Comparison of ENCODE assay signal across 36 mouse cellular contexts in genomic region chr9:56065011-56065410, GRCm38 (mm10). TPM values are rescaled to one million over a fixed set of nuclear protein-coding genes. Genes with fewer than 3 reads are reported as not detected.
DNase-seq lines count a peak whose midpoint lies in the region; ATAC-seq and TF ChIP-seq lines count a peak whose summit lies in the region.
"Had no signal": no experiment of that assay in that cellular context is flagged by ENCODE, and none has a peak within 500 bp of the region (broad histone marks: within the 10 kb centered on the region; RNA-seq: fewer than 3 reads in every experiment).

No protein-coding gene starts in this region.

- no peak for TF ChIP-seq EP300 in heart, adult 2 months (IDR thresholded peaks at IDR 0.05; ENCODE audit: insufficient read depth, low read depth, low read length)

- H3K4me1 ChIP-seq in heart, adult 2 months (ENCODE audit: control insufficient read depth, insufficient read depth, low read length) = peaks cover 3% of the 10 kb centered on the region
- H3K4me1 ChIP-seq in heart, embryonic 12.5 days (replicated peaks) = peaks cover 9% of the 10 kb centered on the region; the same call in 1 of the 2 replicates
- no peaks in the 10 kb centered on the region for H3K4me1 ChIP-seq in kidney, adult 2 months (ENCODE audit: control insufficient read depth, insufficient read depth, low read length)
- H3K4me1 ChIP-seq: forebrain, embryonic 13.5 days; hindbrain, embryonic 12.5 days; midbrain, embryonic 10.5 days; midbrain, embryonic 15.5 days; neural tube, embryonic 15.5 days; stomach, embryonic 15.5 days had no signal

- H3K4me2 ChIP-seq in heart, embryonic 12.5 days = no peak overlapping the region
- H3K4me2 ChIP-seq: forebrain, embryonic 13.5 days; heart, embryonic 11.5 days; hindbrain, embryonic 12.5 days; kidney, embryonic 15.5 days; midbrain, embryonic 15.5 days; neural tube, embryonic 15.5 days; stomach, embryonic 15.5 days had no signal

- 56% methylated on average over 3 of the region's 3 CpGs for WGBS in heart, adult 2 months
- 57% methylated on average over 3 of the region's 3 CpGs for WGBS in heart, embryonic 12.5 days
- 56% methylated on average over 3 of the region's 3 CpGs for WGBS in kidney, adult 2 months

- ATAC-seq in heart, embryonic 12.5 days (ENCODE audit: insufficient number of reproducible peaks, low FRiP score) = no peak
- ATAC-seq: activated CD4-positive, CD25-positive, alpha-beta regulatory T cell, adult 4 months; forebrain, embryonic 13.5 days; hindbrain, postnatal 0 days; intestine, embryonic 16.5 days; midbrain, embryonic 15.5 days had no signal

- intact Hi-C loops in heart, adult 2 months (cut with DNase I) = no loop called here

- H3K27ac ChIP-seq in heart, adult 2 months = peak overlapping the region; percentile 45; the same call in 1 of the 2 replicates
- H3K27ac ChIP-seq in heart, embryonic 12.5 days (ENCODE audit: poor library complexity, severe bottlenecking) = no peak overlapping the region
- H3K27ac ChIP-seq in kidney, adult 2 months (ENCODE audit: insufficient read depth, low read depth, low read length) = no peak overlapping the region
- H3K27ac ChIP-seq: forebrain, embryonic 13.5 days; hindbrain, embryonic 12.5 days; hindbrain, postnatal 0 days; kidney, embryonic 15.5 days; liver, embryonic 14.5 days; midbrain, embryonic 10.5 days; midbrain, embryonic 15.5 days; neural tube, embryonic 15.5 days; stomach, embryonic 15.5 days had no signal

- no peaks in the 10 kb centered on the region for H3K27me3 ChIP-seq in heart, adult 2 months (ENCODE audit: control insufficient read depth, insufficient read depth, low read length)
- H3K27me3 ChIP-seq in heart, embryonic 12.5 days (replicated peaks) = no peaks in the 10 kb centered on the region
- no peaks in the 10 kb centered on the region for H3K27me3 ChIP-seq in kidney, adult 2 months (replicated peaks; ENCODE audit: control insufficient read depth, insufficient read depth, low read length)
- H3K27me3 ChIP-seq: forebrain, embryonic 13.5 days; hindbrain, embryonic 12.5 days; kidney, embryonic 15.5 days; midbrain, embryonic 15.5 days; neural tube, embryonic 15.5 days; stomach, embryonic 15.5 days had no signal

- no peak for TF ChIP-seq CTCF in heart, adult 2 months (IDR thresholded peaks at IDR 0.05)
- no peak for TF ChIP-seq CTCF in kidney, adult 2 months (conservative IDR thresholded peaks at IDR 0.05; ENCODE audit: insufficient read depth, insufficient read length, low read depth, low read length)

- TF ChIP-seq POLR2A in heart, adult 2 months (IDR thresholded peaks at IDR 0.05; ENCODE audit: insufficient read depth, low read depth, low read length) = no peak
- no peak for TF ChIP-seq POLR2A in kidney, adult 2 months (IDR thresholded peaks at IDR 0.05; ENCODE audit: low read depth, low read length)

- H3K36me3 ChIP-seq in heart, adult 2 months (ENCODE audit: control insufficient read depth, insufficient read depth, low read length) = no peaks in the 10 kb centered on the region
- peaks cover 76% of the 10 kb centered on the region for H3K36me3 ChIP-seq in heart, embryonic 12.5 days
- H3K36me3 ChIP-seq in kidney, adult 2 months (ENCODE audit: control insufficient read depth, insufficient read depth, low read length) = no peaks in the 10 kb centered on the region; the same call in 1 of the 2 replicates

- no peaks in the 10 kb centered on the region for H3K9me3 ChIP-seq in heart, embryonic 12.5 days (replicated peaks)
- H3K9me3 ChIP-seq: forebrain, embryonic 13.5 days; hindbrain, embryonic 12.5 days; kidney, embryonic 15.5 days; midbrain, embryonic 10.5 days; midbrain, embryonic 15.5 days; neural tube, embryonic 15.5 days; stomach, embryonic 15.5 days had no signal

- no peak overlapping the region for H3K9ac ChIP-seq in heart, adult 2 months (ENCODE audit: low read depth, low read length)
- H3K9ac ChIP-seq in heart, embryonic 12.5 days = no peak overlapping the region
- H3K9ac ChIP-seq: forebrain, embryonic 13.5 days; hindbrain, embryonic 12.5 days; kidney, embryonic 15.5 days; liver, embryonic 14.5 days; midbrain, embryonic 15.5 days; neural tube, embryonic 15.5 days; stomach, embryonic 15.5 days had no signal

- H3K4me3 ChIP-seq in heart, adult 2 months = no peak overlapping the region
- no peak overlapping the region for H3K4me3 ChIP-seq in heart, embryonic 12.5 days
- no peak overlapping the region for H3K4me3 ChIP-seq in kidney, adult 2 months (ENCODE audit: insufficient read depth, low read depth, low read length)
- H3K4me3 ChIP-seq: forebrain, embryonic 13.5 days; hindbrain, embryonic 12.5 days; kidney, embryonic 15.5 days; midbrain, embryonic 10.5 days; midbrain, embryonic 15.5 days; neural tube, embryonic 15.5 days; stomach, embryonic 15.5 days had no signal

- H3K79me2 ChIP-seq in heart, adult 2 months (replicated peaks; ENCODE audit: control insufficient read depth, insufficient read depth, low read length) = no peaks in the 10 kb centered on the region

- no peak for DNase-seq in heart, adult 2 months
- DNase-seq in kidney, adult 2 months = peak; percentile 17
- no peak for DNase-seq in kidney, postnatal 4 days
- peak; percentile 78 for DNase-seq in Muller cell, postnatal 12 days (ENCODE audit: inconsistent ontology term)
- DNase-seq in adipocyte (ENCODE audit: low spot score) = peak; percentile 20
- DNase-seq: adrenal gland, postnatal 25 days; B cell, adult 2 months; cerebellum, adult 18-20 months; cerebellum, postnatal 10 days; gastrocnemius, postnatal 36 days; heart, postnatal 14 days; layer of hippocampus, adult 9-11 months; liver; lung, adult 2 months; lung, postnatal 10 days; retina, postnatal 1 day; right cerebral cortex, postnatal 25 days had no signal

RNA-seq across cellular contexts. Expression of gene Rcn2, which starts 23.4 kb away (rescaled TPM):
- total RNA-seq in heart, adult 2 months (2021) = 10 to 100 TPM; 31.0 to 31.9 TPM
- polyA plus RNA-seq in heart, adult 2 months (2012; rRNA removed) = 17.1 and 32.4 TPM in 2 replicates
- polyA plus RNA-seq in heart, embryonic 12.5 days (2016; fragmentation: Nextera tagmentation; extraction: Ambion mirVana) = 178 and 180 TPM in 2 replicates
- polyA plus RNA-seq in kidney, adult 2 months (2012; rRNA removed) = 24.4 and 39.9 TPM in 2 replicates

RNA-seq across cellular contexts. Expression of gene Pstpip1, which starts 24.8 kb away (rescaled TPM):
- 1 to 10 TPM; 1.5 TPM for total RNA-seq in heart, adult 2 months (2021)
- polyA plus RNA-seq in heart, adult 2 months (2012; rRNA removed) = 2.8 and 4.0 TPM in 2 replicates
- 0.60 and 0.81 TPM in 2 replicates for polyA plus RNA-seq in heart, embryonic 12.5 days (2016; fragmentation: Nextera tagmentation; extraction: Ambion mirVana)
- polyA plus RNA-seq in kidney, adult 2 months (2012; rRNA removed) = 1.5 and 3.3 TPM in 2 replicates

RNA-seq across cellular contexts. Expression of gene 4930563M21Rik, which starts 54.7 kb away (rescaled TPM):
- not detected for total RNA-seq in heart, adult 2 months (2021)
- not detected in 2 replicates for polyA plus RNA-seq in heart, adult 2 months (2012; rRNA removed)
- polyA plus RNA-seq in heart, embryonic 12.5 days (2016; fragmentation: Nextera tagmentation; extraction: Ambion mirVana) = not detected in 2 replicates
- polyA plus RNA-seq in kidney, adult 2 months (2012; rRNA removed) = not detected in 2 replicates
- total RNA-seq: adrenal gland, postnatal 25 days; common myeloid progenitor, adult 5-6 weeks; gastrocnemius, postnatal 36 days; heart, postnatal 14 days; hindbrain, postnatal 0 days; left cerebral cortex, adult 18-20 months; left cerebral cortex, postnatal 14 days; megakaryocyte progenitor cell, adult 5-6 weeks had no signal
- polyA plus RNA-seq: activated CD4-positive, CD25-positive, alpha-beta regulatory T cell, adult 4 months; brain, embryonic 14.5 days; forebrain, embryonic 13.5 days; heart, embryonic 11.5 days; hindbrain, embryonic 12.5 days; hindbrain, postnatal 0 days; intestine, embryonic 16.5 days; kidney, embryonic 15.5 days; large intestine, adult 2 months; liver, embryonic 14.5 days; lung, adult 2 months; midbrain, embryonic 10.5 days; midbrain, embryonic 15.5 days; neural tube, embryonic 15.5 days; stomach, embryonic 15.5 days had no signal

Comparison
In these comparisons a context has a peak if more than half of its experiments do, and no peak if none do; other contexts are left out.
1. DNase-seq: peak in kidney, adult 2 months (single experiment), Muller cell, postnatal 12 days (single experiment) and adipocyte (single experiment); none in heart, adult 2 months (0 of 2) and kidney, postnatal 4 days (0 of 2).